Mouse (Mus musculus) WW6 (cell line): ENCODE results near the gene Med4.
"Not testable (repeated sequence)": the region's sequence is repeated elsewhere in the genome, so short reads cannot be mapped to it uniquely, and the experiment has no call there.

ENCODE experiments used
- DNase-seq: peaks from one replicate; pipeline ENCODE4 v3.0.0-alpha.2; 2013; ENCODE audit warnings: low read depth, low spot score

The Med4 gene

DNA sequence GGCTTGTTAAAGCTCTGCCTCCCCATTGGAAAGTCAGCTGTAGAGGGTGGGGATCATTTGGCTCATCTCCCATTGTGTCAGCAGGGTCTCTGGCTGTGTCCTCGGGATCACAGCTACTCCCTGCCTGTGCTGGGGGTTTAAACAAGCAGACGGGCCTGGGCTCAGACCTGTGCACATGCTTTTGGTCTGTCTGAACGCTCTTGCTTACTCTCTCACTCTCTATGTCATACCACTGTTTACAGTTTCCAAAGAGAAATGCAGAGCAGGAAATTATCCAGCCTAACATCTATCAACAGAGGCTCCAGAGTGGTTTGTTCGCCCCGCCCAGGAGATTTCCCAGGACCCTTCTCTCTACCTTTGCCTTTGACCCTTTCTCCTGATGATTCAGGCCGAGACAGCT, 8.1 kb upstream of the Med4 start:
- DNase-seq, result no peak

DNA sequence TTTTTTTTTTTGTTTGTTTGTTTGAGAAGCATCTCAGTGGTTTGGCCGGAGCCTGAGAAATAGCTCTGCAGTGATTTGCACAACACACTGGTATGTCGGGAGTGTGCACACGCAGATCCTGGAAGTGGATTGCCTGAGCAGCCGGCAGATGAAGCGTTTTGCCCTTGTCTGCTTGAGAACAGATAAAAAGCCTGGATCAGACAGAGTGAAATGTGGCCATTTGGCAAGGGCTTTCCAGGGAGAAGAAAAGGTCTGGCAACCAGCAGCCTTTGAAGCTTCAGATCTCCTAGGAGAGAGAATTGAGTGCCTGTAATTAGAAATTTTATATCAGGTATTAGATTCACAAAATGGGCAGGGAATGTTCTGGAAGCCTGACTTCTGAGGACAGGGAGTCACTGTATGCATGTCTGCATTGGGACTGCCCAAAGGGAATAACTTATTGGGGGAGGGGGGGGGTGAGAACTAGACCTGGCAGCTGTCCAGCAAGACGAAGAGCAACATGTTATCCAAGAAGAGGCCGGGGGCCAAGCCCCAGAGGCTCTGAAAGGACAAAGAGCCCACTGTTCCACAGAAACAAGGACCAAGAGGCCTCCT, 7.1 kb upstream of the Med4 start:
- DNase-seq, result no peak

DNA sequence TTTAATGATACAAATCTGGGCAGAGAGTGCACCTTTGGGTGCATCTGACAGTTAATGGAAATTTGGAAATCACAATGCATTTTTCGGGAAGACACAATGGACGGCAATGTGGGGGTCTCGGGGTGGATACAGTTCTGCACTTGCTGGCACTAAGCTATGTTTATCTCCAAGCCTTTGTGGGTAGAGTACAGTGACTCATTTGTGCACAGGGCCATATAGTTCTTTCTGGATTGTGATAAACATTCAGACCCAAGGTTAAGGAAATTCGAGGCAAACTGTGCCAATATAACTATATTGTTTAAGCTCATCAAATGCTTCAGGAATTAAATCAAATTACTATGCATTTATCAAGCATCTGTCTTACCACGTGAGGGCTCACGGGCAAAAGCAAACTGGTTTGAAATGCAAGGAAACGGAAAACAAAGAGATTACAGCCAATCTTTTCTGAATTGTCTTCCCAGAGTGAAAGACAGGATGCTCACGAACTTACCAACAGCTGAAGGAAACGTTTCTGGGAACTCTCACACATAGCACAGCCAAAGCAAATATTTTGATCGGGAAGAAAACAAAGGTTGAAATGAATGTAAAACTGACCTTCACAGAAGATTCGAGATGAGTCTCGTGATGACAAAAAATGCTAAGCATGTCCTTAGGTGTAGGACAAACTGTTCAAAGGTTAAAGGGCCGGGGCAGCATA, 6.4 kb upstream of the Med4 start:
- DNase-seq, result no peak

DNA sequence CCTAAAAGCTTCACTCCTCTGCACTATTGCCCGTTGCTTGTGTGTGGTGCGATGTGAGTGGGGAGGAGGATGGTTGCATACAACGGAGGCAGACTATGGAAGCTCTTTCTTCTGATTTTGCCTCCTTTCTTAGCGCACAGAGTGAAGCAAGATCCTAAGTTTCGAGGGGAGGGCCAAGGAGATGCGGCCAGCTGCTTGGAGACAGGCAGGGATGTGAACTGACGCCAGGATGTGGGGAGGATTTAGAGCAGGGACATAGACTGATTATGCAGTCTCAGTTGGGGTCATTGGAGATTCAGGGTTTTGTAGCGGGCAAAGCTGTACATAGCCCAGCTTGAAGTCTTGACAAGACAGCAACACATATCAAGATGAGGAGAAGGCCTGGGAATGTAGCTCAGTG, 3.5 kb upstream of the Med4 start:
- no peak for DNase-seq

DNA sequence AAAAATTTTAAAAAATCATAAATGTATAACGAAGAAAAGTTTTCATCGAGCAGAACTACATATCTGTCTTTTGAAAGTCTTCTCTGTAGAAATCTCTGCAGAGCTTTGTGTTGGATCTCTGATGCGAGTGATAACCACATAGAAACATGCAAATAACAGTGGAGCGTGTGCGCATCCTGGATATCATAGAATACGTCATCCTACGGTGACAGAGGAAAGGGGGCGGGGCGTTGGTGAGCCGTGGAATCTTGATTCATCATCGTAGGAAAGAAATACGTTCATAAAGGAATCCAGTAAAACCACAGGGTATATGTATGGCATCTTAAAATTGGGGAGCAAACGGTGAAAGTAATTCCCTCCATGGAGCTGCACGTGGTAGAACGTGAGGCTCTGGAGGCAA, 2.6 kb upstream of the Med4 start:
- DNase-seq, result no peak

DNA sequence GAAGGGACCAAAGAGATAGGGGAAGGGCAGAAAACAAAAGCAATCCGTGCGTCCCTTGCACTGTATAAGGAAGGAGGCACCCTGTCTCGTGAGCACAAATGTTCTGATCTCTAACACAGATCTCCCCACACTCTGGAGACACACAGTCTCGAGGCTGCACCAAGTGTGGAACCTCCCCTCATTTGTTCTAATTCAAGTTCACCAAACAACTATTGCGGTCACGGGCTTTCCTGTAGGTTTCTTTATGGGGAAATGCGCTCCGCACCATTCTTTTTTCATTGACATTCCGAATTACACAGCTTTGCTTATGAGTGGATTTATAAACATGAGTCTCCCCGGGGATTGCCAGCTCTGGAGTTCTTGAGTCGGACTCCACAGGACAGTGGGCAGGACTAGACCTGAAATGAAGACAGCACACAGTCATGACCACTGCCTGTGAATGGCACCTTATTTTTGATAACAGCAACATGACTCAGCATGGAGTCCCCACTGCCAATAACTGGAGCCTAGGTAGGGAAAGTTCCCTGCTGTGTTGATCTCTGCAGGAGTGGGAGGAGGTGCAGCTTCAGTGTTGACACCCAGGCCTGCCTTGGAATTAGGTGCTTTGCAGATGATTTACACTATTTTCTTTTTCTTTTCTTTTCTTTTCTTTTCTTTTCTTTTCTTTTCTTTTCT, 2.0 kb upstream of the Med4 start:
- DNase-seq, result no peak

DNA sequence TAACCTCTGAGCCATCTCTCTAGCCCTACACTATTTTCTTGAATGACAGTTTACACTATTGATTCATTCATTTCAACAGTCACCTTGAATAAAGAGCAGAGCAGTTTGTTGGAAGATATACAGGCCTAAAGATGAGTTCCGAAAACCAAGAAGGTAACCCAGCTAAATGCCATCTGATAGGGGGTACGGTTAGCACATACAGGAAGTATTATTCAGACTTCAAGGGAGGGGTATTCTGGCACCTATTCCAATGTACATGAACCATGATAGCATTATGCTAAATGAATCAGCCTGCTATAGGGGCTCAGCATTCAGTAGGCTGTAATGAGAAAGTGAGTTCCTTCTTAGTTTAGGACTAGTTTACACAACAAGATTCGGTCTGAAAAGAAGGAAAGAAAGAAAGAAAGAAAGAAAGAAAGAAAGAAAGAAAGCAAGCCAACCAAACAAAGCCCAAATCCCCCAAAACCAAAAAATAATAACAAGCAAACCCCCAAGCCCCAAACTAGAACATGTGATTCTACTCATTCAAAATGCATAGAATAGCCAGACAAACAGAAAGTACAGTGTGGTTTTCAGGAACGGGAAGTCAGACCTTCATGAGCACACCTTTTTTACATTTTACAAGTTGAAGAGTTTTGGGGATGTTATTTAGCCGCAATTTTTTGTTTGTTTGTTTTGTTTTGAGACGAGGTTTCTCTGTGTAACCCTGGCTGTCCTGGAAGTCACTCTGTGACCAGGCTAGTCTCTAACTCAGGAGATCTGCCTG, 1.0 kb upstream of the Med4 start:
- DNase-seq, result no peak

DNA sequence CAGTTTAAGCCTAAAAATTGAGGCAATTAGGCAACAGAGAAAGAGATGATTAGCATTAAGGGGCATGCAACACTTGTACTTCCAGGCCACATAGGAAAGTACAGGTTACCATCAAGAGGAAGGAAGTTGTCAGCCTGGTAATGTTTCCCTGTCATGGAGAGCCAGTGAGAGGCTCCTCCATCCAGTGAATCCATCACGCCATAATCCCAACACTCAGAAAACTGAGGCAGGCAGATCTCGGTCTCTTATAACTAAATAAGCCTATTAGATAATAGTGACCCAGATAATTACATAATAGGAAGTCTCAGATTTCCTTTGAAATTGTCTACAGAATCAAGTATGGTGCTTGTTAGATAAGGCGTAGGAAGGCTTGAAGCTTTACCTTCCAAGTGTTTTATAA, 14.3 kb downstream of the Med4 start:
- no peak for DNase-seq

DNA sequence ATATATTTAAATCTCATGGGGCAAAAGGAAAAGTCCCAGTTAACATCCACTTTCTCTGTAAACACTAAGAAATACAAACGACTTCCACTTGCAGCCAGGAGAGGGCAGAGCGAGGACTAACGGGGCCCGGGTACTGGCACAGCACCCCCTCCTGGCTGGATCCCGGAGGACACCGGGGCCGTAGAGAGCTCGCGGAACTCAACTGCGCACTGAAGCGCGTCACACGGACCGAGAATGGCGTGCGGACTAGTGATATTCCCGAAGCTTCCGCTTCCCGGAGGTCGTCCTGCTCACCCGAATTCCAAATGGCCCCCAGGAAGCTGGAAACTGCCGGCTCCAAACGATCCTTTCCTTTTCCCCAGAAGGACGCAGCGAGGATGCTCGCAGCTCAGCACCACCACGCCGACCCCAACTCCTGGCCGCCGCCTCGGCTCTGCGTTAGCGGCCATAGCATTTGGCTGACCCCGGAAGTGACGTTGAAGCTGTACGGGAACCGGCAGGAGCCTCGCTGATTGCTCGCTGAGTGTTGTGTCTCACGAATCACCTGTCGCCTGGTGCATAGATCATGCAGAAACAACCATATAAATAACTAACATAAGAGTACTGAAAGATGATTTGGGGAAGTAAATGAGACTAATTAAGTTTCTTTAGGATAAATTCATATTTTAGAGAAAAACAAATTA, 15.1 kb downstream of the Med4 start, which contains the start of gene Sucla2:
Gene Sucla2 (plus strand): TSS at position 554 of the 683 bp plus-strand sequence.
- peak; percentile 83 for DNase-seq

DNA sequence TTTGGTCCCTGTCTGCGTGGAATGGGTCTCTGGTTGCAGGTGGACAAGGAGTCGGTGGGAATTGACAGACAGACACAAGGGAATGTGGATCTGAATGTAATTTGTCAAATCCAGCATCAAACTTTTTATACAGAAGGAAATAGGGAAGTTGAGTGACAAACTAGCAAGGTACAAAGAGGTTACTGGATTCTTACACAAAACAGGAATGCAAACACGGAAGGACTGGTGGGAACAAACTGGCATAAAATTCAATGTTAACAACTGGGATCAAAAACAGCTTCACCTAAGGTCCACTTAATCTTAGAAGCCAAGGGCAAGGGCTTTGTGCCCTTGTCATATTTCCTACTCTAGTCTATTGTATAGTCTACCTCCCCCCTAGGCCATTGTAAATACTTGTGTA, 18.8 kb downstream of the Med4 start:
- DNase-seq, result not testable (repeated sequence)

DNA sequence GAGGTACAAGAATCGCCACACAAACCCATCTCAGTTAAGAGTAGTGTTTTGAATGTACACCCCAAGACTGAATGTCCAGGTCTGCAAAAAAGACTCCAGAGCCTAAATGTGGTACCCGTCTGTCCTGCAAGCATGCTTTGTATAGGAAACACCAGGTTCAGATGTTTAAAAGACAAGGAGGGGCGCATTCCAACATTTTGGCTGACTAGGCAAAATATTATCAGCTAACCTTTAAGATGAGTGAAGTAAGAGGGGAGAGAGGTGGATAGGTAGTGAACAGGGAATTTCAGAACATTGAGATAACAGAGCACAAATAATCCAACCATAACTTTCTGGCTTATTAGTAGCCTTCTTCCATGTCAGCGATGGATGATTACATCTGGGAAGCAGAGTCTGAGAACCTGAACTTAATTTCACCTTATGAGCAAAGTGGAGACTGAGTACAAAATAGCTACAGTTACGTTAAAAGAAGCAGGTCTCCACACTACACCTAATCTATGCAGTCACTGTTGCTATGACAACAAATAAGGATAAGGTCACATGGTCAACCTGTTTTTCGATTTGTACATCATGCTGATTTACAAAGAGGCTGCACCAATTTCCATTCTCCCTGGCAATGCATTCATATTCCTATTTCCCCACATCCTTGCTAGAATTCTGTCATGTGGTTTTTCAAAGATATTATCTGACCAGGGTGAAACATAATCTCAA, 24.1 kb downstream of the Med4 start:
- no peak for DNase-seq

DNA sequence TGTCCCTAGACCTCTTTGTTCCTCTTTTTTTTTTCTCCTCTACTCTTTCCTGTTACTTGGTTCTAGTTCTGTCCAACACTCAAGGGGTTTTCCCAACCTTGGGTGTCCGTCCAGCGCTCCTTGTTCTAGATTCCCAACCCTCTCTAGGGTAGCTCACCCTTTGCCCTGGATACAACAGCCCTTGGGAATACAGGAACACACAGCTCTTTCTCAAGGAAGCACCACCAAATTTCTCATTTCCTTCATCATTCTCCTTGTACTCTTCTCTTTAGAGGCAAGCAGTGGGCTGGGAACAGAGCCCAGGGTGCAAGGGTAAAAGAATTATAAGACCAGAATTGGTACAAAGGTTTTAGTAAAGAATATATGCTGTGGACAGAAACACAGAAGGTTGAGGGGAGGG, 25.8 kb downstream of the Med4 start:
- no peak for DNase-seq

DNA sequence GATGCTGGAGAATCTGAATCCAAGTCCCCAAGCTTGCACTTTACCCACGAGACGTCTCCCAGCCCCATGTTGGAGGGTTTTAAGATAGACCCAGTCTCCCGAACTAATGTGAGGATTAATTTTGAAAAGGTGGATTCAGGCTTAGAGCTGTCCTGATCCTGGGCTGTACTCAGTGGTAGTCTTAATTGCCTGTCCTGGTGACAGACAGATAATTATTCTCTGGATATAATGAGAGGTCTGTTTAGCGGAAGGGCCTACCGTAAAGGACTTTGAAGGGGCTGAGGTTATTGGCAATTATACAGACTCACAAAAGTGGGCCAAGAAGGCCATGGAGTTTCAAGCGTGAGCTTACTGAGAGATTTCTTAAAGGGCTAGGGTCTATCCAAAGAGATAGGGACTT, 34.0 kb downstream of the Med4 start:
- DNase-seq, result no peak

DNA sequence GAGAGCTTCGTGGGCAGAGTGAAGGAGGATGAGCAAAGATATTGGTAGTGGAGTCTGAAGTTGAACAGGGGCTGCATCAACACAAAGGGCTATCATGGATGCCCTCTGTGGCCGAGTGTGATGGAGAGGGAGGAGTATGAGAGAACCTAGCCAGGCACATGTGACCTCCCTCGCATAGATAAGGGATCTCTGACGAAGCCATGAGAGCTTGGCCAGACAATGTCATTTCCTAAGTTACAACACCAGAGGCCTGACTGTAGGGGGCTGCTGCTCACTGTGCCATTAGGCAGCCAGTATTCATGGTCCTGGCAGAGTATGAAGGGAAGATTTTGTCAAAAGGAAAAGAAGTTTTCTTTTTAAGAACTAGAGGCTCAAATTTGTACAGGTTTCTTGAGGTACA, 37.2 kb downstream of the Med4 start:
- DNase-seq, result no peak

DNA sequence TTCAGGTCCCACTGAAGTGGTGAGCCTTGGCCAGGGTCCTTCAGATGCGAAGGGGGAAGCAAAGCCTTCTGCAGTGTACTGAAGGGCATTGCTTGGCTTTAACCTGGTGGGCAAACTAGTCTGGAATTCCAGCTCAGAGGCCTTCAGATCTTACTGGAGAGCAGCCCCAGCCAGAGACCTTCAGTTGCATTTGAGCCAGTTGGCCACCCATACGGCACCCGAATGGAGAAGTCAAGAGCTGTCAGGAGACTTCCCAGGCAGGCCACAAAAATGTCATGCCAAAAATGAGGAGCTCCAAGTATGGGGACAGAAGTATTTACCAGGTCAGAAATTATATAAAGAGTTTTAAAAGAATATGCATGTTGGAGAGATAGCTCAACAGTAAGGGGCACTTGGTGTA, 38.2 kb downstream of the Med4 start, which contains the start of gene Nudt15:
Gene Nudt15 (minus strand): TSS at position 192 of the 400 bp plus-strand sequence.
- no peak for DNase-seq

DNA sequence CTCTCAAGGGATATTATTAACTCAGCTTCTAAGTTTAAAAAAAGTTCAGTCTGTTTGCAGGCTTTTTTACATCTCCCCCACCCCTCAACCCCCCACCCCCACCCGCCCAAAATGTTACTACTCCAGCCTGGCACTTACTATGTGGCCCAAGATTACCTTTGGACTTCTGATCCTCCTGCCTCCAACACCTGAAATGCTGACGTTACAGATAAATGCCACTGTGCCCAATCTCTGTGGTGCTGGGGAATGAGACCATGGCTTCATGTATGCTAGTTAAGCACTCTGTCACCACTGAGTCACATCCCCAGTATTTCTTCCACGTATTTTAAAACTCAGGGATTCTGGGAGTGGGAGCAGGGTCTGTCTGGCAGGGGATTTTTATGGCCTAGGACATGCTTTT, 40.5 kb downstream of the Med4 start:
- no peak for DNase-seq

DNA sequence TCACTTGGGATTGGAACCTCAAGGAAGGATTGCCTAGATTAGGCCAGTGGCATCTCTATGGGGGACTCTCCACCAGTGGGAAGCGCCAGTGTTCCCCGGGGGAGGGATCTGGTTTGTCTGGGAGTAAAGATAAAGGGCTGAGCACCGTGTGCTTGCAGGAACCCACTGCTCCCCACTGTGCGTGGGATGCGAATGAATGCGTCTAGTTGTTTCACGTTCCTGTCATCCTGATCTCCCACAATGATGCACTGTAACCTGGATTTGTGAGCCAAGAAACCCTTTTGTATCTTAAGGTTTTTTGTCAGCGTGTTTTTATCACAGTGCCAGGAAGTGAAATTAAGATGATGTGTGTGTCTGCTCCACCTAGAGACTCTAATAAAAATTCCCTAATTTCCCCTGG, 40.9 kb downstream of the Med4 start:
- no peak for DNase-seq

DNA sequence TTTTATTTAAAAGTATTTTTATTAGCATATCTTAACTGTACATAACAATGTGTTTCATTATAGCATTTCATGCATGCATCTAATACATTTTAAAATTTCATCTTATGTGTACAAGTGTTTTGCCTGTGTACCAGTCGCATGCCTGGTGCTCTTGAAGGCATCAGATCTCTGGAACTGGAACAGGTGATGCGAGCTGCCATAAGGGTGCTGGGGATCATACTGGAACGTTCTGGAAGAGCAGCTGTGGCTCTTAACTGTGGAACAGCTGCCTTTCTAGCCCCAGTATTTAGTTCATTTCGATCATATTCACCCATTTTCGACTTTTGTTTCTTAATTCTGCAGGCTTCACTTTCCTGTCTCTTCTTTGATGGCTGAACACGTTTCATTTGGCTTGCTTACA, 41.3 kb downstream of the Med4 start:
- no peak for DNase-seq

DNA sequence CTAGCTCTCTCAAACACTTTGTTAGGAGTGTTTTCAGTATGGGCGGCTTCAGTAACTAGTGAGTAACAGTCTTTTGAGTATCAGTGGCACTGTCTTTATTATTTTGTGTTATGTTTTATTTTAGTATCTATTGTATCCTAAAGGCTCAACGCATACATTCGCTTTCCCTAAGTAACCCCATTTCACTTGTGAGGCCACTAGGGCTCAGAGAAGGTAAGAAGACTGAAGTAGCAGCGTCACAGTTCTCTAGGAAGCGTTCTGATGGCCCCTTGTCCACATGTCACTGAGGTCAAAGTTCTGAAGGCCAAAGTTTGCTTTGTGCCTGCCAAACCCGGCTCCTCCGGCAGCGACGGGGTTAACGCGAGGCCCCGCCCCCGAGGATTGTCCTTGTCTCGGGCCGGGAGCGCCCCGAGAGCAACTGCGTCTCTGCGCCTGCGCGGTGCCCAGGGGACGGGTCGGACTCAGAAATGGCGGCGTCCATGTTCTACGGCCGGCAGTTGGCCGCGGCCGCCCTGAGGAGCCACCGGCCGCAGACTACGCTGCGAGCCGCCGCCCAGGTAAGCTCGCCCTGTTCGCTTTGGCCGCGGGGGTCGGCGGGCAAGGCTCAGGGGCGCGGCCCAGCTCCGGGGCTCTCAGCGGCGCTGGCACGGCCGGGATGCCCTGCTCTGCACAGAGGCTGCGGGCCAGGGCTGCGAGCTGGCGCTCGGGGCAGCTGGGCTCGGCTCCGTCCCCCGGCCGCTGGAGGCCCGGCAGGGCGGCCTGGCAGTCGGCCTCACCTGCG, 42.7 kb downstream of the Med4 start:
- DNase-seq, result peak; percentile 77

DNA sequence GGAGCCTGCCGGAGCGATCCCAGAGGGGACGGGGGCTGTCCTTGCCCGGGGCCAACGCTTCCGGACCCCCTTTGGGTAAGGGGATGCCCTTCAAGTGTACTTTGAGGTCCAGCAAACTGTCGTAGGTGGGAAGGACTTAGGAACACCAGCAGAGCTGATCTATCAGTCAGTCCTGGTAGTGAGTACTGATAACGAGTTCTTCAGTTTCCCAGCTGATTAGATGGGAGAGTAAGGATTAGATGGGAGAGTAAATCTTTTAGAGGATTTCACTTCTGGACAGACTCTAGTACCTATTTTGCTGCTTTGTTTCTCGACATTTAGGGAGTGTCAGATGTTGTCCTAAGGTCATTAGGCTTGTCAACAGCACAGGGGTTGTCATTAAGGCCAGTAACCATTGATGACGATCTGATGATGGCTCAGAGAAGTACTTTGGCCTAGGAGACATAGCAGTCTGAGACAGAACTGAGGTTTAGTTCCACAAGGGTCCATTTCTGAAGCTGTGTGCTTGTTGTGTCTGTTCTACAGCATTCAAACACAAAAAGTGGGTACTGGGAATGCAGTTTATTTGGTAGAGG, 43.4 kb downstream of the Med4 start:
- no peak for DNase-seq
